Mouse (Mus musculus) frontal cortex, adult 2 months (tissue): ENCODE results near the gene Lipc. TPM values are rescaled to one million over a fixed set of nuclear protein-coding genes. Genes with fewer than 3 reads are reported as not detected.

Experiments used
- DNase-seq, 2 experiments: peaks; one replicate each; pipeline ENCODE4 v3.0.0; 2022; ENCODE audit warnings: low spot score in 1 of 2; ENCODE audit errors: extremely low spot score in 1 of 2
- polyA plus RNA-seq: library from polyadenylated mRNA; depleted of rRNA; stranded (reverse); fragments of >200 nt; gene quantifications from 2 replicates; pipeline ENCODE4 v1.2.3, GENCODE M21; 2012; rRNA removed

Gene Lipc
- 0.32 and 0.58 TPM in 2 replicates for polyA plus RNA-seq

- DNase-seq = no peak
These were observed at the start of gene Lipc for GRCm38 (mm10) chr9:70952126-70952525. Lipc (minus strand) TSS chr9:70952226.

- DNase-seq = peak; percentile 38 to 48
These were observed 47.1 kb upstream of the Lipc start for GRCm38 (mm10) chr9:70999161-70999560.

GRCm38 (mm10) chr9:70998719-70999118, 46.7 kb upstream of the Lipc start:
- peak; percentile 89 to 90 for DNase-seq

DNA sequence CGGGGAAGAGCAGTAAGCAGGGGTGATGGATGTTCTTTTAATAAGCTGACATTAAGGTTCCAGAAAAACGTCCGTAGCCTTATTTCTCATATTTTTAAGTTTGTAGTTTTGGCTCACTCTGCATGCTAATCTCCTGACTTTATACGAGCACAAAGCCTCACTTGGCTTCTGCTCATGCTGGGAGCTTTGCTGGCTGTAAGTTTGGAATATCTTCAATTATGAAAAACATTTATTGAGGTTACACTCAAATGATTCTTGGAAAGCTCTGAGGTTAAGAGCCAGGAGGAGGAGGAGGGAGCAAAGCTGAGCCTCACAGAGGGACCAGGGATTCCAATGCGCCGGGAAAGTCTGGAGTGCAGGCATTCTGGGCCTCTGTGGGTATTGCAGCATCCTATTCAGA, 41.3 kb upstream of the Lipc start:
- DNase-seq = no peak

GRCm38 (mm10) chr9:70991401-70991800, 39.4 kb upstream of the Lipc start:
- no peak for DNase-seq

GRCm38 (mm10) chr9:70987210-70987609, 35.2 kb upstream of the Lipc start:
- no peak for DNase-seq

- DNase-seq = no peak
These were observed 31.0 kb upstream of the Lipc start for GRCm38 (mm10) chr9:70982991-70983480.

- DNase-seq = no peak
These were observed 29.7 kb upstream of the Lipc start for GRCm38 (mm10) chr9:70981721-70982120.

DNA sequence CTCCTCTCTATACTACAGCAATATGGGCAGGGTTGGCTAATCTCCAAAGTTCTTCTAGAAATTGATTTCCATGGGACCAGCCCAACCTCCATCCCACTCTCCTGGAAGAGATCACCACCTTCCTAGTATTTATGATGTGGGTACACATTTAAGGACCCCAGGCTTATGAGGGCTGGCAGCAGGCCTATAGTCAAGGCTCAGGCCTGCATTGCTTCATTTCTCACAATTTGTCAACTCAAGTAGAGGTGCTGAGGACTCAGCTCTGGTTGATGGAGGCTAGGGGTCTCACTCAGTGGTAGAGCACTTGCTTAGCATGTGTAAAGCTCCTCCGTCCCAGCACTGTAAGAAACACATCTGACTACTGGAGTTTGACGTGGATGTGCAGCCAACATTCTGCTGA, 27.6 kb upstream of the Lipc start:
- no peak for DNase-seq

- no peak for DNase-seq
These were observed 27.1 kb upstream of the Lipc start for GRCm38 (mm10) chr9:70979171-70979570.

- no peak for DNase-seq
These were observed 25.4 kb upstream of the Lipc start for GRCm38 (mm10) chr9:70977392-70977791.

DNA sequence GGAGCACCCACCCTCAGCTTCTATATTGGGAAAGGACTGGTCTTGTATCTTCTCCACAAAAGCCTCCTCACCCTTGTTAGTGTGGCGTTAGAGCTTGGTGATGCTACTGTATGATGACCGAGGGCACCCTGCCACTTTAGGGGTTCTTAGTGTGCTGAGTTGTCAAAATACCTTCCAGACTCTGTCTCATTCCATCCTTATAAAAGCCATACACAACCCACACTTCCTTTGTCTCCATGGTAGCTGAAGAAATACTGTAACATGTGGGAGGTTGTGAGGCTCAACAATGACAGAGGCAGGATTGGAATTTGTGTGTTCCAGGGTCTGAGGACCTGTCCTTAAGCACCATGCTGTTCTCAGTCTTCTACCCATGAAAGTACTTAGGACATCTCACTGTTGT, 23.9 kb upstream of the Lipc start:
- peak in 1 of 2 experiments; percentile 25 for DNase-seq

DNA sequence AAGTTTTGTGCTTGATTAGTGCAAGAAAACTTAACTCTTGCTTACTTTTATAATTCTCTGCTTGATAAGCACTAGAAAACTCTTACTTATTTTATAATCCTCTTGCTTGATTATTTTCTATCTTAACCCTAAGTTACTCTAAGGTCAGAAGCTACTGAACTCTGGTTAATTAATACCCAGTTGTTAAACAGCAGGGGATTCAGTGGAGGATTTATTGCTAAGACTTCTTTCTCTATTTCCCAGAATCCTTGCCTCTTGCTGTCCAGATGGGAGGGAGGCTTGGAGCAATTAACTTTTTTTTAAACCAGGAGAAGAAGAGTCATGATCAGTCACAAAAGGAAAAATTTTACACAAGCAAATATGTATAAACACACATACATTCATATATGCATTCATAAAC, 21.3 kb upstream of the Lipc start:
- DNase-seq = no peak

DNA sequence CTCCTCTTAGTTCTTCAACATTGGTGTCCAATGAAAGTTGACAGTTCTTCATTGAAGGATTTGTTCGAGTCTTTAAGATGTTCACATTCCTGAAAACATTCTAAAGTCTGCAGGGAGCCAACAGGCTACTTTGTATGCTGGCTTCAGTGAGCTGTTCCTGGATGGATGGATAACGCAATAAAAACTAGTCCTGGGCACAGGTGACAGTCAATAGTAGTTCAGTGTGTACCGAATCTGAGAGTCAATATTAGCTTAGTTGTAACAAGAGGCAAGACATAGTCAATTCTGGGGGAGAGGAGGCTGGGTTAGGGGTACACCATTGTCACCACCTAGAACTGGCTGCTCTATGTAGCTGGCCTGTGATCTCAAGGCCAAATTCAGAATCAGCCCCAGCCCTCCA, 17.2 kb upstream of the Lipc start:
- DNase-seq = no peak

GRCm38 (mm10) chr9:70965999-70966994, 14.3 kb upstream of the Lipc start:
- DNase-seq = peak in 1 of 2 experiments; percentile 38

DNA sequence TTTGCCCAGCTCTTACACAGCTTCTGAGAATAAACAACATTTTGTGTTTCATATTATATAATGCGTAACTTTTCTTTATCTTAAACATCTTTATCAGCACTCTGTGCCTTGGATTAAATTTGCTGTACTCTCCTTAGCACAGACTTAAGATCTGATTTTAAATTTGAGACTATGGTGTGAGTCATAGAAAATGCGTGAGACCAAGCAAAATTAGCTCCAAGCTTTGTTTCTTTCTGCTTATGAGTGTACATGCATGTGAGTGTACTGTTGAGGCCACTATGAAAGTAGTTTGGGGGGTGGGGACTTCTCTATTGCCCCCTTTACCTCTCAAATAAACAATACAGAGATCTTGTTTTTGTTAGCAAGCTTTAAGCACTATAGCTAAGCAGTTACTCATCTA, 13.4 kb upstream of the Lipc start:
- peak in 1 of 2 experiments; percentile 43 for DNase-seq

GRCm38 (mm10) chr9:70965011-70965410, 13.0 kb upstream of the Lipc start:
- DNase-seq = no peak

GRCm38 (mm10) chr9:70963461-70963891, 11.4 kb upstream of the Lipc start:
- peak; percentile 44 to 65 for DNase-seq

DNA sequence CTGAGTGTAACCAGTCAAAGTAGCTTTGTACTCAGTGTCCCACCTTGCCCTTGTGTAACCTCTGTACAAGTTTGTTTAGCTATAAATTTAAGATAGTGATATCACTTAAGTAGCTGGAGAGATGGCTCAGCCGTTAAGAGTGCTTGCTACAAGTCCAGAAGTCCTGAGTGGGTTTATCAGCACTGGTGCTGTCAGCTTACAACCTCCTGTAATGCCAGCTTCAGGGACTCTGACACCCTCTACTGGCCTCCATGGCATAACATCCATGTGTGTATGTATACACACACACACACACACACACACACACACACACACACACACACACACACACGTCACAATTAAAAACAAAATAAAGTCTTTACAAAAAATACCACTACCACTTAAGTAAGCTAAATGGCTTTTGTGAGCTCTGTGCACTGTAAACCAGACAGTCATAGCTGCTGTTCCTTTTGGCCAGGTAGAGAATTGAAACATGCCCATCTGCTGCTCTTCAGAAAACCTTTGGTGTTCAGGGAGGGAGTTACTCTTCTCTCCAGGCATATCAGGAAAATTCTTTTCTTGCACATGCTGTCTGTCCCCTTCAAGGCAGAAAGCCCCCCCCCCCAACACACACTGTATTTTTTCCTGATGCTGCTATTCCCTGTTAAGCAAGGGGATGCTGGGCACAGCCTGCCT, 10.9 kb upstream of the Lipc start:
- no peak for DNase-seq

DNA sequence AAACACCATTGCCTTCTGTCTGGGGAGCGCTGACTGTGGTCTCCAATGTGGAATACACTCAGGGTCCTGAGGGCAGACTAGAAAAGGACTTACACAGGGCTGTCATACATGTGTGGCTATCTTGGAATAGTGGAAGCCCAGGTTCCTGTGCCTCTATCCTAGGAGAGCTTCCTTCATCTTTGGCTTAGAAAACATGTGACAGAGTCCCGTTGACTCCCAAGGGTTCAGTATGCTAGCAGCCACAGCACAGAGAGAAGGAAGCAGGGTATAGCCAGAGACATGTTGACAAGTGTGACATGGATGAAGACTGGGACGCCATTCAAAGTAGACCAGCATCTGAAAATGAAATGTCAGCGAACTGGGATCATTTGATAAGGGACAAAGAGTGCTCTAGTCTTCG, 8.3 kb upstream of the Lipc start:
- DNase-seq = no peak

GRCm38 (mm10) chr9:70959866-70960265, 7.8 kb upstream of the Lipc start:
- DNase-seq = no peak
